19 mouse cellular contexts compared by ENCODE assay signal in genomic region chr2:173473233-173473632, GRCm38 (mm10). TPM values are rescaled to one million over a fixed set of nuclear protein-coding genes. Genes with fewer than 3 reads are reported as not detected.
DNase-seq lines count a peak whose midpoint lies in the region; ATAC-seq lines count a peak whose summit lies in the region.
"Had no signal": no experiment of that assay in that cellular context is flagged by ENCODE, and none has a peak within 500 bp of the region (broad histone marks: within the 10 kb centered on the region; RNA-seq: fewer than 3 reads in every experiment).

No protein-coding gene starts in this region.

- no peaks in the 10 kb centered on the region for H3K27me3 ChIP-seq in midbrain, embryonic 10.5 days (ENCODE audit: low read depth, poor library complexity, severe bottlenecking)
- no peaks in the 10 kb centered on the region for H3K27me3 ChIP-seq in midbrain, embryonic 16.5 days (ENCODE audit: control insufficient read depth, insufficient read depth, low read depth, low read length)
- H3K27me3 ChIP-seq in hindbrain, embryonic 10.5 days (ENCODE audit: insufficient read depth, poor library complexity, severe bottlenecking), result no peaks in the 10 kb centered on the region
- H3K27me3 ChIP-seq: limb, embryonic 12.5 days had no signal

- WGBS in midbrain, embryonic 10.5 days, result 69% methylated on average over 11 of the region's 11 CpGs
- 55% methylated on average over 11 of the region's 11 CpGs for WGBS in midbrain, embryonic 16.5 days
- 56% methylated on average over 11 of the region's 11 CpGs for WGBS in hindbrain, embryonic 10.5 days

- no peak overlapping the region for H3K4me3 ChIP-seq in midbrain, embryonic 10.5 days
- no peak overlapping the region for H3K4me3 ChIP-seq in midbrain, embryonic 16.5 days (ENCODE audit: low read depth, low read length)
- no peak overlapping the region for H3K4me3 ChIP-seq in hindbrain, embryonic 10.5 days
- H3K4me3 ChIP-seq: gastrocnemius, adult 2 months; heart, embryonic 10.5 days; limb, embryonic 12.5 days had no signal

- H3K27ac ChIP-seq in midbrain, embryonic 10.5 days (replicated peaks), result no peak overlapping the region
- no peak overlapping the region for H3K27ac ChIP-seq in midbrain, embryonic 16.5 days (ENCODE audit: low read length)
- no peak overlapping the region for H3K27ac ChIP-seq in hindbrain, embryonic 10.5 days
- H3K27ac ChIP-seq: gastrocnemius, adult 2 months; heart, embryonic 10.5 days; limb, embryonic 12.5 days had no signal

- no peaks in the 10 kb centered on the region for H3K4me1 ChIP-seq in midbrain, embryonic 10.5 days
- H3K4me1 ChIP-seq in midbrain, embryonic 16.5 days (ENCODE audit: control insufficient read depth, insufficient read depth, low read length), result no peaks in the 10 kb centered on the region
- peaks cover 2% of the 10 kb centered on the region; the same call in 1 of the 2 replicates for H3K4me1 ChIP-seq in hindbrain, embryonic 10.5 days (replicated peaks)
- H3K4me1 ChIP-seq: heart, embryonic 10.5 days; limb, embryonic 12.5 days had no signal

- no peaks in the 10 kb centered on the region for H3K36me3 ChIP-seq in midbrain, embryonic 10.5 days
- no peaks in the 10 kb centered on the region for H3K36me3 ChIP-seq in midbrain, embryonic 16.5 days (ENCODE audit: control insufficient read depth, insufficient read depth, low read length)
- no peaks in the 10 kb centered on the region for H3K36me3 ChIP-seq in hindbrain, embryonic 10.5 days
- H3K36me3 ChIP-seq: heart, embryonic 10.5 days; limb, embryonic 12.5 days had no signal

- no peak overlapping the region for H3K4me2 ChIP-seq in midbrain, embryonic 16.5 days (ENCODE audit: low read length)
- H3K4me2 ChIP-seq: limb, embryonic 12.5 days had no signal

- DNase-seq in midbrain, embryonic 10.5 days (ENCODE audit: low spot score), result peak; percentile 11
- DNase-seq in embryo, embryonic 11 days, result peak; percentile 16
- peak; percentile 15 for DNase-seq in hindbrain, embryonic 10.5 days (ENCODE audit: low spot score)
- peak; percentile 47 for DNase-seq in mesoderm, embryonic 11.5 days (ENCODE audit: low read depth, low spot score)
- DNase-seq in layer of hippocampus, adult 9-10 months (ENCODE audit: low spot score), result no peak
- no peak for DNase-seq in cerebellum, postnatal 36 days
- DNase-seq: adrenal gland, adult 2 months; cerebellum, adult 18-20 months; gastrocnemius, adult 2 months; kidney, adult 11 months; kidney, postnatal 4 days; lung, adult 18-20 months; lung, postnatal 4 days had no signal

- no peak overlapping the region for H3K9ac ChIP-seq in midbrain, embryonic 16.5 days (ENCODE audit: low read depth, low read length)
- H3K9ac ChIP-seq: limb, embryonic 12.5 days had no signal

- H3K9me3 ChIP-seq in midbrain, embryonic 10.5 days (replicated peaks), result no peaks in the 10 kb centered on the region
- H3K9me3 ChIP-seq in midbrain, embryonic 16.5 days (replicated peaks; ENCODE audit: control insufficient read depth, low read length, poor library complexity, severe bottlenecking), result no peaks in the 10 kb centered on the region
- no peaks in the 10 kb centered on the region for H3K9me3 ChIP-seq in hindbrain, embryonic 10.5 days
- H3K9me3 ChIP-seq: heart, embryonic 10.5 days; limb, embryonic 12.5 days had no signal

- no peak for ATAC-seq in midbrain, embryonic 16.5 days
- ATAC-seq: CD4-positive, CD25-positive, alpha-beta regulatory T cell, adult 4 months; forebrain, embryonic 16.5 days had no signal

RNA-seq across cellular contexts. Expression of gene 1700021F07Rik, which starts 49.2 kb away (rescaled TPM):
- polyA plus RNA-seq in midbrain, embryonic 10.5 days (2016; fragmentation: Nextera tagmentation; extraction: Ambion mirVana), result not detected in 2 replicates
- polyA plus RNA-seq in midbrain, embryonic 16.5 days (2015; fragmentation: Nextera tagmentation; extraction: Ambion mirVana), result not detected in 2 replicates
- polyA plus RNA-seq in hindbrain, embryonic 10.5 days (2016; fragmentation: Nextera tagmentation; extraction: Ambion mirVana), result not detected in 2 replicates
- polyA plus RNA-seq: adrenal gland, adult 2 months; CD4-positive, CD25-positive, alpha-beta regulatory T cell, adult 4 months; forebrain, embryonic 16.5 days; heart, embryonic 10.5 days; limb, embryonic 12.5 days; spleen, adult 2 months had no signal

Comparison
In these comparisons a context has a peak if more than half of its experiments do, and no peak if none do; other contexts are left out.
1. DNase-seq: peak in midbrain, embryonic 10.5 days (single experiment), embryo, embryonic 11 days (single experiment), hindbrain, embryonic 10.5 days (single experiment) and mesoderm, embryonic 11.5 days (single experiment); none in layer of hippocampus, adult 9-10 months (single experiment) and cerebellum, postnatal 36 days (0 of 2).